Mouse (Mus musculus): Measurements from ENCODE around the gene Stag2.

GRCm38 (mm10) chrX:42194608-42195007, 45.5 kb downstream of the Stag2 start:
- no peak for TF ChIP-seq CTCF (IDR thresholded peaks at IDR 0.05; ENCODE audit: insufficient read depth, low read depth, low read length)
- no peak for TF ChIP-seq POLR2A (IDR thresholded peaks at IDR 0.05; ENCODE audit: insufficient read depth, low read depth, low read length)
